Mouse (Mus musculus) cerebellum, postnatal 14 days (tissue): ENCODE results near the gene Nudt3.
"Not testable (repeated sequence)": the region's sequence is repeated elsewhere in the genome, so short reads cannot be mapped to it uniquely, and the experiment has no call there.

ENCODE experiments used
- DNase-seq, 2 experiments: peaks; one replicate each; pipeline ENCODE4 v3.0.0; 2021; ENCODE audit warnings: mixed read lengths in 2 of 2

Gene Nudt3

GRCm38 (mm10) chr17:27635575-27635903, 12.2 kb upstream of the Nudt3 start:
- not testable (repeated sequence) for DNase-seq

- peak; percentile 91 to 92 for DNase-seq
Measured at GRCm38 (mm10) chr17:27634871-27635574, 11.7 kb upstream of the Nudt3 start, which contains the start of gene RPS10-NUDT3. TSS of gene RPS10-NUDT3 (minus strand) at chr17:27635222.

GRCm38 (mm10) chr17:27629249-27630020, 6.1 kb upstream of the Nudt3 start:
- peak; percentile 92 to 93 for DNase-seq

GRCm38 (mm10) chr17:27628376-27628775, 5.1 kb upstream of the Nudt3 start:
- DNase-seq: no peak

- no peak for DNase-seq
Measured at GRCm38 (mm10) chr17:27627451-27627850, 4.2 kb upstream of the Nudt3 start.

- DNase-seq: no peak
Measured at GRCm38 (mm10) chr17:27626681-27627080, 3.4 kb upstream of the Nudt3 start.

- DNase-seq: no peak
Measured at GRCm38 (mm10) chr17:27625455-27626251, 2.4 kb upstream of the Nudt3 start.

GRCm38 (mm10) chr17:27622611-27623359, 510 bp downstream of the Nudt3 start:
- peak; percentile 76 to 79 for DNase-seq

- peak in 1 of 2 experiments; percentile 48 for DNase-seq
Measured at GRCm38 (mm10) chr17:27621705-27622531, 1.4 kb downstream of the Nudt3 start.

GRCm38 (mm10) chr17:27621161-27621560, 2.1 kb downstream of the Nudt3 start:
- no peak for DNase-seq

- DNase-seq: no peak
Measured at GRCm38 (mm10) chr17:27615388-27615787, 7.9 kb downstream of the Nudt3 start.

GRCm38 (mm10) chr17:27613016-27613415, 10.3 kb downstream of the Nudt3 start:
- peak in 1 of 2 experiments; percentile 65 for DNase-seq

GRCm38 (mm10) chr17:27611994-27612393, 11.3 kb downstream of the Nudt3 start:
- no peak for DNase-seq

- no peak for DNase-seq
Measured at GRCm38 (mm10) chr17:27611519-27611884, 11.8 kb downstream of the Nudt3 start.

GRCm38 (mm10) chr17:27610679-27611518, 12.4 kb downstream of the Nudt3 start:
- DNase-seq: peak in 1 of 2 experiments; percentile 45

- DNase-seq: no peak
Measured at GRCm38 (mm10) chr17:27609576-27609975, 13.7 kb downstream of the Nudt3 start.

GRCm38 (mm10) chr17:27603522-27604234, 19.6 kb downstream of the Nudt3 start:
- no peak for DNase-seq

- no peak for DNase-seq
Measured at GRCm38 (mm10) chr17:27603036-27603435, 20.3 kb downstream of the Nudt3 start.

GRCm38 (mm10) chr17:27600869-27601268, 22.4 kb downstream of the Nudt3 start:
- DNase-seq: peak; percentile 52 to 77

GRCm38 (mm10) chr17:27600286-27600685, 23.0 kb downstream of the Nudt3 start:
- no peak for DNase-seq
